Mouse (Mus musculus) lung, adult 2 months (tissue): ENCODE measurements around the gene Fcho2. TPM values are rescaled to one million over a fixed set of nuclear protein-coding genes. Genes with fewer than 3 reads are reported as not detected.
"Not testable (repeated sequence)": the region's sequence is repeated elsewhere in the genome, so short reads cannot be mapped to it uniquely, and the experiment has no call there.

Experiments
- DNase-seq: peaks from one replicate; pipeline ENCODE4 v3.0.0; 2022
- H3K4me1 ChIP-seq: fragments of 200-500 bp; 2 replicates; pipeline ENCODE4 v1.6.1; 2011; ENCODE audit warnings: low read length; ENCODE audit not compliant: control insufficient read depth, insufficient read depth
- H3K4me3 ChIP-seq: fragments of 200-500 bp; replicated peaks from 2 replicates; pipeline ENCODE3; 2011; ENCODE audit warnings: low read depth, mild to moderate bottlenecking, control low read depth, low read length; ENCODE audit errors: extremely low read depth
- CTCF ChIP-seq: fragments of 200-500 bp; IDR thresholded peaks from 2 replicates; pipeline ENCODE4 v1.5.1; 2011; ENCODE audit warnings: mild to moderate bottlenecking, low read length, control low read depth; ENCODE audit not compliant: insufficient read depth
- POLR2A ChIP-seq: fragments of 200-500 bp; IDR thresholded peaks from 2 replicates; pipeline ENCODE4 v1.6.1; 2011; ENCODE audit warnings: low read depth, mild to moderate bottlenecking, control low read depth, low read length, borderline replicate concordance; ENCODE audit errors: extremely low read depth
- WGBS: fragments of 180-500 bp; shearing (Covaris S2); methylation state at CpG from one replicate; pipeline ENCODE4 v1.1.7; 2018; 5-methylcytosine and 5-hydroxymethylcytosine counted together
- polyA plus RNA-seq: library from polyadenylated mRNA; depleted of rRNA; stranded (reverse); fragments of >200 nt; gene quantifications from 2 replicates; pipeline ENCODE4 v1.2.3, GENCODE M21; 2012; rRNA removed

Gene Fcho2
- polyA plus RNA-seq, result 16.0 and 21.1 TPM in 2 replicates

- Histone ChIP-seq H3K4me1 (peaks cover 20% of the 10 kb centered on the region), H3K4me3 (peak within 1 kb of the TSS; percentile 85)
- DNase-seq, result peak; percentile 98
- TF ChIP-seq CTCF, result peak; percentile 30; the same call in 1 of the 2 replicates
- peak; percentile 80; the same call in 1 of the 2 replicates for TF ChIP-seq POLR2A
- WGBS, result under 1% methylated on average over 61 of the region's 61 CpGs
Measured at GRCm38 (mm10) chr13:98815147-98815785, at the start of gene Fcho2. TSS of gene Fcho2 (minus strand) at chr13:98815449.

GRCm38 (mm10) chr13:98855291-98855690, 40.0 kb upstream of the Fcho2 start:
- no peak overlapping the region for H3K4me3 ChIP-seq
- no peak for TF ChIP-seq POLR2A
- DNase-seq, result no peak
- no peaks in the 10 kb centered on the region for H3K4me1 ChIP-seq
- WGBS, result 78% methylated on average over 8 of the region's 8 CpGs

GRCm38 (mm10) chr13:98845794-98846193, 30.5 kb upstream of the Fcho2 start:
- TF ChIP-seq CTCF (no peak), POLR2A (no peak)
- Histone ChIP-seq H3K4me1 (no peaks in the 10 kb centered on the region; the same call in 1 of the 2 replicates), H3K4me3 (no peak overlapping the region)
- WGBS, result 65% methylated on average over 1 of the region's 1 CpGs
- no peak for DNase-seq

GRCm38 (mm10) chr13:98836423-98837088, 21.3 kb upstream of the Fcho2 start:
- DNase-seq, result no peak
- no peaks in the 10 kb centered on the region for H3K4me1 ChIP-seq
- 95% methylated on average over 6 of the region's 6 CpGs for WGBS
- H3K4me3 ChIP-seq, result no peak overlapping the region
- TF ChIP-seq CTCF, result no peak
- TF ChIP-seq POLR2A, result no peak

GRCm38 (mm10) chr13:98835740-98836139, 20.5 kb upstream of the Fcho2 start:
- TF ChIP-seq POLR2A, result no peak
- DNase-seq, result no peak
- Histone ChIP-seq H3K4me3 (no peak overlapping the region), H3K4me1 (no peaks in the 10 kb centered on the region)
- 87% methylated on average over 5 of the region's 5 CpGs for WGBS

GRCm38 (mm10) chr13:98834723-98835122, 19.5 kb upstream of the Fcho2 start:
- no peak for DNase-seq
- no peak overlapping the region for H3K4me3 ChIP-seq
- WGBS, result 86% methylated on average over 3 of the region's 3 CpGs
- TF ChIP-seq POLR2A, result no peak
- no peak for TF ChIP-seq CTCF
- no peaks in the 10 kb centered on the region for H3K4me1 ChIP-seq

- DNase-seq, result no peak
- 37% methylated on average over 1 of the region's 1 CpGs for WGBS
- TF ChIP-seq POLR2A (no peak), CTCF (no peak)
- Histone ChIP-seq H3K4me3 (no peak overlapping the region), H3K4me1 (no peaks in the 10 kb centered on the region)
Measured at GRCm38 (mm10) chr13:98834199-98834598, 18.9 kb upstream of the Fcho2 start.

- H3K4me1 ChIP-seq, result no peaks in the 10 kb centered on the region
- TF ChIP-seq CTCF, result no peak
- no peak for TF ChIP-seq POLR2A
- no peak overlapping the region for H3K4me3 ChIP-seq
- no peak for DNase-seq
- 64% methylated on average over 10 of the region's 10 CpGs for whole genome bisulfite sequencing
Measured at GRCm38 (mm10) chr13:98832451-98833450, 17.5 kb upstream of the Fcho2 start.

GRCm38 (mm10) chr13:98829026-98829425, 13.8 kb upstream of the Fcho2 start:
- not testable (repeated sequence) for H3K4me3 ChIP-seq, H3K4me1 ChIP-seq, DNase-seq
- WGBS, result 96% methylated on average over 6 of the region's 6 CpGs

GRCm38 (mm10) chr13:98825574-98825973, 10.3 kb upstream of the Fcho2 start:
- no peak overlapping the region for H3K4me3 ChIP-seq
- no peak for DNase-seq
- H3K4me1 ChIP-seq, result no peaks in the 10 kb centered on the region
- WGBS, result 80% methylated on average over 4 of the region's 4 CpGs
- TF ChIP-seq POLR2A (no peak), CTCF (no peak)
